Mouse (Mus musculus) small intestine, adult 2 months (tissue): ENCODE data around the gene Abca8b. TPM values are rescaled to one million over a fixed set of nuclear protein-coding genes. Genes with fewer than 3 reads are reported as not detected.

Experiments
- H3K27ac ChIP-seq: fragments of 200-500 bp; 2 replicates; pipeline ENCODE4 v1.5.1; 2012; ENCODE audit warnings: low read depth, low read length, control low read depth, inconsistent platforms; ENCODE audit not compliant: insufficient read depth
- H3K27me3 ChIP-seq: fragments of 200-500 bp; 2 replicates; pipeline ENCODE4 v1.6.1; 2012; ENCODE audit warnings: mild to moderate bottlenecking, moderate library complexity, low read length, inconsistent platforms; ENCODE audit not compliant: control insufficient read depth, insufficient read depth
- H3K36me3 ChIP-seq: fragments of 200-500 bp; 2 replicates; pipeline ENCODE4 v1.6.1; 2012; ENCODE audit warnings: mild to moderate bottlenecking, low read length, control low read depth, inconsistent platforms; ENCODE audit not compliant: control insufficient read depth, insufficient read depth
- H3K4me1 ChIP-seq: fragments of 200-500 bp; 2 replicates; pipeline ENCODE4 v1.6.1; 2012; ENCODE audit warnings: low read length, inconsistent platforms, mixed read lengths; ENCODE audit not compliant: control insufficient read depth, insufficient read depth, insufficient read length
- H3K4me3 ChIP-seq: fragments of 200-500 bp; 2 replicates; pipeline ENCODE4 v1.5.1; 2012; ENCODE audit warnings: low read depth, mild to moderate bottlenecking, control low read depth, inconsistent platforms, low read length, moderate library complexity
- CTCF ChIP-seq: fragments of 200-500 bp; IDR thresholded peaks from 2 replicates; pipeline ENCODE4 v1.5.1; 2012; ENCODE audit warnings: low read depth, mild to moderate bottlenecking, control low read depth, inconsistent platforms, low read length, moderate library complexity, mixed read lengths; ENCODE audit not compliant: insufficient replicate concordance, insufficient read length; ENCODE audit errors: extremely low read depth
- POLR2A ChIP-seq: fragments of 200-500 bp; IDR thresholded peaks from 2 replicates; pipeline ENCODE4 v1.6.1; 2012; ENCODE audit warnings: low read depth, mild to moderate bottlenecking, control low read depth, inconsistent platforms, low read length, moderate library complexity
- WGBS: fragments of 180-500 bp; shearing (Covaris S2); methylation state at CpG from one replicate; pipeline ENCODE4 v1.1.7; 2018; 5-methylcytosine and 5-hydroxymethylcytosine counted together
- polyA plus RNA-seq: library from polyadenylated mRNA; depleted of rRNA; stranded (reverse); fragments of >200 nt; gene quantifications from 2 replicates; pipeline ENCODE4 v1.2.3, GENCODE M21; 2012

The Abca8b gene
- polyA plus RNA-seq, 1 experiment: 0.11 TPM

GRCm38 (mm10) chr11:109895952-109896530 is 99.6 kb downstream of the Abca8b start:
- Histone ChIP-seq H3K36me3 (no peaks in the 10 kb centered on the region), H3K4me3 (no peak overlapping the region), H3K27me3 (no peaks in the 10 kb centered on the region; the same call in 1 of the 2 replicates), H3K4me1 (peaks cover 14% of the 10 kb centered on the region; the same call in 1 of the 2 replicates), H3K27ac (no peak overlapping the region)
- no peak for TF ChIP-seq POLR2A
- TF ChIP-seq CTCF: no peak
- WGBS: 66% methylated on average over 6 of the region's 6 CpGs

- H3K27ac ChIP-seq: no peak overlapping the region
- H3K36me3 ChIP-seq: no peaks in the 10 kb centered on the region
- TF ChIP-seq CTCF: no peak
- TF ChIP-seq POLR2A: no peak
- no peaks in the 10 kb centered on the region; the same call in 1 of the 2 replicates for H3K27me3 ChIP-seq
- H3K4me3 ChIP-seq: no peak overlapping the region
- 86% methylated on average over 4 of the region's 4 CpGs for WGBS
- H3K4me1 ChIP-seq: peaks cover 14% of the 10 kb centered on the region; the same call in 1 of the 2 replicates
Observed at GRCm38 (mm10) chr11:109895496-109895895, 100.1 kb downstream of the Abca8b start.

- TF ChIP-seq POLR2A (no peak), CTCF (no peak)
- Histone ChIP-seq H3K27ac (peak overlapping the region; percentile 84), H3K36me3 (no peaks in the 10 kb centered on the region), H3K27me3 (no peaks in the 10 kb centered on the region; the same call in 1 of the 2 replicates), H3K4me1 (peaks cover 14% of the 10 kb centered on the region; the same call in 1 of the 2 replicates), H3K4me3 (no peak overlapping the region)
- 42% methylated on average over 3 of the region's 3 CpGs for WGBS
Observed at GRCm38 (mm10) chr11:109893894-109894804, 101.5 kb downstream of the Abca8b start.

GRCm38 (mm10) chr11:109891989-109892386 is 103.7 kb downstream of the Abca8b start:
- H3K27ac ChIP-seq: 0 out of 2 replicates have a peak overlapping the region, but pooled peaks have one; percentile 2

GRCm38 (mm10) chr11:109891371-109891988 is 104.2 kb downstream of the Abca8b start:
- peaks cover 11% of the 10 kb centered on the region; the same call in 1 of the 2 replicates for H3K4me1 ChIP-seq
- H3K27ac ChIP-seq: 0 out of 2 replicates have a peak overlapping the region, but pooled peaks have one; percentile 2
- TF ChIP-seq CTCF (no peak), POLR2A (no peak)
- no peak overlapping the region for H3K4me3 ChIP-seq
- H3K27me3 ChIP-seq: no peaks in the 10 kb centered on the region; the same call in 1 of the 2 replicates
- H3K36me3 ChIP-seq: no peaks in the 10 kb centered on the region
- WGBS: 82% methylated on average over 8 of the region's 8 CpGs

More at GRCm38 (mm10) chr11:109891989-109892386, 103.7 kb downstream of the Abca8b start:
- H3K4me3 ChIP-seq: no peak overlapping the region
- no peaks in the 10 kb centered on the region; the same call in 1 of the 2 replicates for H3K27me3 ChIP-seq
- WGBS: 50% methylated on average over 4 of the region's 4 CpGs
- TF ChIP-seq CTCF: no peak
- no peak for TF ChIP-seq POLR2A
- peaks cover 12% of the 10 kb centered on the region; the same call in 1 of the 2 replicates for H3K4me1 ChIP-seq
- H3K36me3 ChIP-seq: no peaks in the 10 kb centered on the region

- no peaks in the 10 kb centered on the region for H3K27me3 ChIP-seq
- H3K36me3 ChIP-seq: no peaks in the 10 kb centered on the region
- H3K4me3 ChIP-seq: no peak overlapping the region
- no peak overlapping the region for H3K27ac ChIP-seq
- 91% methylated on average over 4 of the region's 4 CpGs for WGBS
- H3K4me1 ChIP-seq: peaks cover 8% of the 10 kb centered on the region; the same call in 1 of the 2 replicates
- TF ChIP-seq POLR2A (no peak), CTCF (no peak)
Observed at GRCm38 (mm10) chr11:109889595-109889994, 106.0 kb downstream of the Abca8b start.

- Histone ChIP-seq H3K27ac (no peak overlapping the region), H3K4me3 (no peak overlapping the region), H3K27me3 (no peaks in the 10 kb centered on the region), H3K36me3 (no peaks in the 10 kb centered on the region), H3K4me1 (no peaks in the 10 kb centered on the region)
- 81% methylated on average over 4 of the region's 4 CpGs for WGBS
- TF ChIP-seq POLR2A: no peak
- no peak for TF ChIP-seq CTCF
Observed at GRCm38 (mm10) chr11:109886757-109887156, 108.9 kb downstream of the Abca8b start.
